Mouse (Mus musculus) lung, postnatal 0 days (tissue): ENCODE measurements at regions not wholly inside any gene's neighbourhood (a gene's known extent, or its start where the extent isn't known, plus 50 kb on each side); places are given as distances from the start of the nearest gene placed in this dataset.

ENCODE experiments used
- ATAC-seq: fragments of 200-750 bp; cut with Nextera tagmentation; 2 replicates; pipeline ENCODE4 v1.8.0; 2017; ENCODE audit warnings: moderate library complexity
- DNase-seq: peaks from one replicate; pipeline ENCODE4 v3.0.0-alpha.2; 2016; ENCODE audit warnings: low spot score
- H3K27ac ChIP-seq: fragments of 300-500 bp; sonication (generic); 2 replicates; pipeline ENCODE4 v1.5.1; 2014; ENCODE audit warnings: antibody characterized with exemption, mild to moderate bottlenecking, low read length, mixed read lengths
- H3K27me3 ChIP-seq: fragments of 300-500 bp; sonication (generic); replicated peaks from 2 replicates; pipeline ENCODE4 v1.6.1; 2014; ENCODE audit warnings: low read length, mixed read lengths; ENCODE audit not compliant: insufficient read depth
- H3K36me3 ChIP-seq: fragments of 300-500 bp; sonication (generic); 2 replicates; pipeline ENCODE4 v1.6.1; 2014; ENCODE audit warnings: low read length, mixed read lengths; ENCODE audit not compliant: insufficient read depth
- H3K4me1 ChIP-seq: fragments of 300-500 bp; sonication (generic); 2 replicates; pipeline ENCODE4 v1.6.1; 2014; ENCODE audit warnings: antibody characterized with exemption, low read depth, low read length, mixed read lengths; ENCODE audit not compliant: insufficient read depth
- H3K4me2 ChIP-seq: fragments of 300-500 bp; sonication (generic); replicated peaks from 2 replicates; pipeline ENCODE4 v1.6.1; 2014; ENCODE audit warnings: low read depth, mild to moderate bottlenecking, low read length, moderate library complexity, mixed read lengths
- H3K4me3 ChIP-seq: fragments of 300-500 bp; sonication (generic); 2 replicates; pipeline ENCODE4 v1.5.1; 2014; ENCODE audit warnings: low read depth, low read length
- H3K9ac ChIP-seq: fragments of 300-500 bp; sonication (generic); replicated peaks from 2 replicates; pipeline ENCODE4 v1.6.1; 2014; ENCODE audit warnings: low read depth, mild to moderate bottlenecking
- H3K9me3 ChIP-seq: fragments of 300-500 bp; sonication (generic); 2 replicates; pipeline ENCODE4 v1.6.1; 2016; ENCODE audit warnings: low read length, mixed read lengths
- CTCF ChIP-seq: IDR thresholded peaks from 2 replicates; pipeline ENCODE4 v1.5.1; 2016; ENCODE audit warnings: antibody characterized with exemption, mild to moderate bottlenecking
- EP300 ChIP-seq: IDR thresholded peaks from 2 replicates; pipeline ENCODE4 v1.6.1; 2016; ENCODE audit warnings: antibody characterized with exemption, mild to moderate bottlenecking, control low read depth
- WGBS: fragments of 180-500 bp; shearing (Covaris S2); extraction: QIAGEN DNeasy Blood & Tissue Kit; methylation state at CpG from one replicate; pipeline ENCODE4 v1.1.7; 2014; 5-methylcytosine and 5-hydroxymethylcytosine counted together

DNA sequence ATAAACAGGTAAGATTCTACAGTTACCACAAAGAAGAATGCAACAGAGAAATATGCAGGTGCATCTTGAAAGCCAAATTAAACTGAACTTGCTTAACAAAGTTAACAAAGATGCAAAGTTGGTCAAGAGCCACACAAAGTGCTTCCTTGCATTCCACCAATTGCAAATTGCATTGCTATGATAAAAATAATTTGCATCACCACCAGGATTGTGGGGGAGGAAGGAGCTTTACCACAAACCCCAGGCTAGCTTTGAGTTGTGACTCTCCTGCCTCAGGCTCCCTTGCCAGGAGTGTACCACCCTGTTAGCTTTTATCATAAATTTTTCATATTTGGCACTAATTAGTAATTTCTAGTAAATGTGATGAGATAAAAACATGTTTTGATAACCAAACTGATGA, 55.4 kb upstream of the Arhgap11a start:
- no peak for ATAC-seq
- H3K9ac ChIP-seq, result no peak overlapping the region

DNA sequence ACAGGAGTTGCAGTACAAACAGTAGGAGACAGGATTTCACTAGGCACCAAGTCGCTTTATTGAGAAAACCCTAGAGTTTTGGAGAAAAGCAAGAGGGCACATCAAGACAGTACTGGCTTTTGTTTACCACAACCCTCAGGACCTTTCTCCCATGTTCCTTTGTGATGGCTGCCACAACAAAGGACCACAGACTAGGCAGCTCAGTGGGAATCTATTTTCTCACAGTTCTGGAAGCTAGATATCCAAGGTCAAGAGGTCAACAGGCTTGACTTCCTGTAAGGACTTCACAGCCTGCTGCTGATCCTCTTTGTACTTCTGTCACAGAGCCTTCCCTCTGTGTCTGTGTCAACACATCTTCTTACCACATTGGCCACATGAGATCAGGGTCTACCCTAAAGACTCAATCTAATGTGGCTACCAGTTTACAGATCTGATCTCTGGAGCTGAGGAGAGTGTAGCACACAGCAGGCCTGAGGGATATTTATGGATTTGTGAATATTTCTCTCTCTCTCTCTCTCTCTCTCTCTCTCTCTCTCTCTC, 54.6 kb upstream of the Arhgap11a start:
- Histone ChIP-seq H3K4me1 (no peaks in the 10 kb centered on the region), H3K36me3 (no peaks in the 10 kb centered on the region), H3K4me2 (no peak overlapping the region), H3K27me3 (no peaks in the 10 kb centered on the region), H3K9me3 (no peaks in the 10 kb centered on the region), H3K9ac (no peak overlapping the region), H3K4me3 (no peak overlapping the region), H3K27ac (no peak overlapping the region)
- no peak for ATAC-seq
- WGBS, result 50% methylated on average over 1 of the region's 1 CpGs
- no peak for DNase-seq
- no peak for TF ChIP-seq EP300
- TF ChIP-seq CTCF, result no peak

More for the DNA sequence above, 55.4 kb upstream of the Arhgap11a start:
- Histone ChIP-seq H3K4me2 (no peak overlapping the region), H3K9me3 (no peaks in the 10 kb centered on the region), H3K36me3 (no peaks in the 10 kb centered on the region), H3K27ac (no peak overlapping the region), H3K4me1 (no peaks in the 10 kb centered on the region), H3K27me3 (no peaks in the 10 kb centered on the region), H3K4me3 (no peak overlapping the region)
- DNase-seq, result no peak
- no peak for TF ChIP-seq EP300
- TF ChIP-seq CTCF, result no peak

DNA sequence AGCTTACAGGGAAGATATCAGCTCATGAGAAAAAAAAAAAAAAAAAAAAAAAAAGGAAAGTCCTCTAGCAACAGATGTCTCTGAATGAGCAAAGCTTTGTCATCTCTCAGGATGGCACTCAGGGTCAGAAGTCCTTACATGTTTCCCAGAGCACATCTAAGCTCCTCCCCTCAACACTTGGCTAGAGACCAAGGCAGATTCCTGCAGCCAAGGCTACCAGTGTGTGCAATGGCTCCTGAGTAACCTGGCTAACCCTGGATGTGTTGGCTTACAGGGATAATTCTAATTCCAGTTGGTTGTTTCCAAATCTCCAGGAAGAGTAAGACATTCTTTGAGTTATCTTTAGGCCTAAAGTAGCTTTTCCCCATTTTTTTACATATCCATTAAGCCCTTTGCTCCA, 53.9 kb upstream of the Arhgap11a start:
- Histone ChIP-seq H3K4me1 (no peaks in the 10 kb centered on the region), H3K36me3 (no peaks in the 10 kb centered on the region), H3K4me2 (no peak overlapping the region), H3K9me3 (no peaks in the 10 kb centered on the region), H3K4me3 (no peak overlapping the region), H3K27me3 (no peaks in the 10 kb centered on the region), H3K27ac (no peak overlapping the region), H3K9ac (no peak overlapping the region)
- DNase-seq (no peak), ATAC-seq (peak; percentile 35; the same call in 1 of the 2 replicates)
- TF ChIP-seq EP300, result no peak
- TF ChIP-seq CTCF, result no peak

DNA sequence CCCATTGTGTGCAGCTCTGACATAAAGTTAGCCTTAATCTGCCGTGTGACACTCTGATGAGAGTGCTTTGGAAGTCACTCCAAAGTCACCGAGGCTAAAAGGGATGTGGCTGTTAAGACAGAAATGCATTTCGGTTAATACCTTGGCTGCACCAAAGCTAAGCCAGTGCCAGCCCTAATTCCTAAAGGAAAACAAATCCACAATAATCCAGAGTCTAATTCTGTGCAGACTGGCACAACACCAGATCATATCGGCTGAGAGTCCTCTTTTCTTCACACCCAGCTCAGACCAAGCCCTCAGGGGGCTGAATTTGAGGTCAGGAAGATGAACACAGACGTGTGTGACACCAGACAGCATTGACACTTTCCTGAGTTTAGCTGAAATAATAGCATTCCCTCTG, 52.0 kb upstream of the Arhgap11a start:
- Histone ChIP-seq H3K4me2 (no peak overlapping the region), H3K36me3 (no peaks in the 10 kb centered on the region), H3K27me3 (no peaks in the 10 kb centered on the region), H3K9me3 (no peaks in the 10 kb centered on the region), H3K4me3 (no peak overlapping the region), H3K9ac (no peak overlapping the region), H3K4me1 (no peaks in the 10 kb centered on the region), H3K27ac (no peak overlapping the region)
- TF ChIP-seq CTCF, result no peak
- TF ChIP-seq EP300, result no peak
- WGBS, result 51% methylated on average over 5 of the region's 5 CpGs
- DNase-seq, result no peak
- ATAC-seq, result no peak

DNA sequence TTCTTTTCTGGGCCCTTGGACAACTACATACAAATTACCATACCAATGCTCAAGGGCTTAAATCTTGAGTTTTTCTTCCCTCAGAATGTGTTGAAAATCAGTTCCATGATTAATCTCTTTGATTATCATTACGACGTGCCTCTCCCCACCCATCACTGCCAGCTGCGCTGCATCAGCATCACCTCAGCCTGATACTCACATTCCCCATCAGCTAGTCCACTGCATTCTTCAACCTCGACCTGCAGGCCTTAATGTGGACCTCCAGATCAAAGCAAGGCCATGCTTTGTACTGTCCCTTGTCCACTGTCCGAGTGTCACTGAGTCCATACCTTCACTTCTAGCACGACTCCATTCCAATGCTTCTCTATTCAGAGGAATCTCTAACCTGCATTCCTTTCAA, 50.3 kb upstream of the Arhgap11a start:
- Histone ChIP-seq H3K9ac (no peak overlapping the region), H3K4me3 (no peak overlapping the region), H3K4me1 (no peaks in the 10 kb centered on the region), H3K9me3 (no peaks in the 10 kb centered on the region), H3K27me3 (no peaks in the 10 kb centered on the region), H3K27ac (no peak overlapping the region), H3K4me2 (no peak overlapping the region), H3K36me3 (no peaks in the 10 kb centered on the region)
- TF ChIP-seq CTCF, result no peak
- TF ChIP-seq EP300, result no peak
- DNase-seq (no peak), ATAC-seq (no peak)
- 35% methylated on average over 6 of the region's 6 CpGs for WGBS
